Mouse (Mus musculus): ENCODE measurements around the gene Usp21. TPM values are rescaled to one million over a fixed set of nuclear protein-coding genes. Genes with fewer than 3 reads are reported as not detected.

Usp21 gene
- polyA plus RNA-seq, 1 experiment from 2014 or later: 105 TPM

DNA sequence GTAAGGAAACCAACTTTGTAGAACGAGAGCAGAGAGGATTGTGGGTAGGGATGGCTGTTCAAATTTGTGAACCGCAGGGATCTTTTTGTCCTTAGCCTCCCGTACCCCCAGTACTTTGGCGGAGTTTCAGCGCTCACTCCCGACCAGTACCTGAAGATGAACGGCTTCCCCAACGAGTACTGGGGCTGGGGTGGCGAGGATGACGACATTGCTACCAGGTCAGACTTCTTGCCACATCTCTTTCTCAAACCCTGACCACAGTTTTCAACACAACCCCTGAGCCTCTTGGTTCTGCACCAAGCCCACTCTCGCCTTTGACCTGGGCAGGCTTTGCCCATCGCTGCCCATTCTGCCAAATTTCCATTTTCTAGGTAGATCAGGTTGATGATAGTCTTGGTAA is 13.6 kb downstream of the Usp21 start:
- ATAC-seq: no peak
- WGBS: 88% methylated on average over 12 of the region's 12 CpGs

GRCm38 (mm10) chr1:171272086-171272485 is 15.7 kb downstream of the Usp21 start:
- H3K4me2 ChIP-seq (ENCODE audit: low read length): no peak overlapping the region
- no peak overlapping the region for H3K9ac ChIP-seq (ENCODE audit: low read depth, low read length)
- H3K36me3 ChIP-seq (ENCODE audit: control insufficient read depth, insufficient read depth, low read length): peaks cover 31% of the 10 kb centered on the region
- H3K4me1 ChIP-seq (ENCODE audit: control insufficient read depth, insufficient read depth, low read length): peaks cover 17% of the 10 kb centered on the region
- no peaks in the 10 kb centered on the region for H3K9me3 ChIP-seq (replicated peaks; ENCODE audit: control insufficient read depth, low read length, poor library complexity, severe bottlenecking)
- H3K27ac ChIP-seq (ENCODE audit: low read length): no peak overlapping the region
- no peak for ATAC-seq
- no peaks in the 10 kb centered on the region for H3K27me3 ChIP-seq (ENCODE audit: control insufficient read depth, insufficient read depth, low read depth, low read length)
- WGBS: 96% methylated on average over 3 of the region's 3 CpGs
- no peak overlapping the region for H3K4me3 ChIP-seq (ENCODE audit: low read depth, low read length)

More for the DNA sequence above, 13.6 kb downstream of the Usp21 start:
- no peak overlapping the region for H3K4me3 ChIP-seq (ENCODE audit: low read depth, low read length)
- no peak overlapping the region for H3K9ac ChIP-seq (ENCODE audit: low read depth, low read length)
- H3K36me3 ChIP-seq (ENCODE audit: control insufficient read depth, insufficient read depth, low read length): peaks cover 33% of the 10 kb centered on the region
- H3K9me3 ChIP-seq (replicated peaks; ENCODE audit: control insufficient read depth, low read length, poor library complexity, severe bottlenecking): no peaks in the 10 kb centered on the region
- H3K4me1 ChIP-seq (ENCODE audit: control insufficient read depth, insufficient read depth, low read length): peaks cover 17% of the 10 kb centered on the region
- no peaks in the 10 kb centered on the region for H3K27me3 ChIP-seq (ENCODE audit: control insufficient read depth, insufficient read depth, low read depth, low read length)
- no peak overlapping the region for H3K4me2 ChIP-seq (ENCODE audit: low read length)
- H3K27ac ChIP-seq (ENCODE audit: low read length): no peak overlapping the region

- H3K9ac ChIP-seq (ENCODE audit: low read depth, low read length): no peak overlapping the region
- H3K36me3 ChIP-seq (ENCODE audit: control insufficient read depth, insufficient read depth, low read length): peaks cover 28% of the 10 kb centered on the region
- no peak for ATAC-seq
- H3K27me3 ChIP-seq (ENCODE audit: control insufficient read depth, insufficient read depth, low read depth, low read length): no peaks in the 10 kb centered on the region
- no peak overlapping the region for H3K27ac ChIP-seq (ENCODE audit: low read length)
- no peak overlapping the region for H3K4me3 ChIP-seq (ENCODE audit: low read depth, low read length)
- H3K4me2 ChIP-seq (ENCODE audit: low read length): peak overlapping the region; percentile 75
- H3K4me1 ChIP-seq (ENCODE audit: control insufficient read depth, insufficient read depth, low read length): peaks cover 17% of the 10 kb centered on the region
- H3K9me3 ChIP-seq (replicated peaks; ENCODE audit: control insufficient read depth, low read length, poor library complexity, severe bottlenecking): no peaks in the 10 kb centered on the region
- 72% methylated on average over 10 of the region's 10 CpGs for WGBS
Measured at GRCm38 (mm10) chr1:171271622-171272021, 16.2 kb downstream of the Usp21 start.

GRCm38 (mm10) chr1:171271196-171271595 is 16.6 kb downstream of the Usp21 start:
- H3K27ac ChIP-seq (ENCODE audit: low read length): no peak overlapping the region
- H3K4me1 ChIP-seq (ENCODE audit: control insufficient read depth, insufficient read depth, low read length): peaks cover 17% of the 10 kb centered on the region
- no peaks in the 10 kb centered on the region for H3K27me3 ChIP-seq (ENCODE audit: control insufficient read depth, insufficient read depth, low read depth, low read length)
- no peaks in the 10 kb centered on the region for H3K9me3 ChIP-seq (replicated peaks; ENCODE audit: control insufficient read depth, low read length, poor library complexity, severe bottlenecking)
- H3K4me2 ChIP-seq (ENCODE audit: low read length): peak overlapping the region; percentile 75
- peak overlapping the region; percentile 83 for H3K4me3 ChIP-seq (ENCODE audit: low read depth, low read length)
- H3K36me3 ChIP-seq (ENCODE audit: control insufficient read depth, insufficient read depth, low read length): peaks cover 26% of the 10 kb centered on the region
- 53% methylated on average over 9 of the region's 9 CpGs for WGBS
- no peak for ATAC-seq
- peak overlapping the region; percentile 82 for H3K9ac ChIP-seq (ENCODE audit: low read depth, low read length)

- H3K4me2 ChIP-seq (ENCODE audit: low read length): peak overlapping the region; percentile 75
- WGBS: 1% methylated on average over 18 of the region's 19 CpGs
- H3K9ac ChIP-seq (ENCODE audit: low read depth, low read length): peak overlapping the region; percentile 82
Measured at GRCm38 (mm10) chr1:171270573-171270900, 17.3 kb downstream of the Usp21 start.

DNA sequence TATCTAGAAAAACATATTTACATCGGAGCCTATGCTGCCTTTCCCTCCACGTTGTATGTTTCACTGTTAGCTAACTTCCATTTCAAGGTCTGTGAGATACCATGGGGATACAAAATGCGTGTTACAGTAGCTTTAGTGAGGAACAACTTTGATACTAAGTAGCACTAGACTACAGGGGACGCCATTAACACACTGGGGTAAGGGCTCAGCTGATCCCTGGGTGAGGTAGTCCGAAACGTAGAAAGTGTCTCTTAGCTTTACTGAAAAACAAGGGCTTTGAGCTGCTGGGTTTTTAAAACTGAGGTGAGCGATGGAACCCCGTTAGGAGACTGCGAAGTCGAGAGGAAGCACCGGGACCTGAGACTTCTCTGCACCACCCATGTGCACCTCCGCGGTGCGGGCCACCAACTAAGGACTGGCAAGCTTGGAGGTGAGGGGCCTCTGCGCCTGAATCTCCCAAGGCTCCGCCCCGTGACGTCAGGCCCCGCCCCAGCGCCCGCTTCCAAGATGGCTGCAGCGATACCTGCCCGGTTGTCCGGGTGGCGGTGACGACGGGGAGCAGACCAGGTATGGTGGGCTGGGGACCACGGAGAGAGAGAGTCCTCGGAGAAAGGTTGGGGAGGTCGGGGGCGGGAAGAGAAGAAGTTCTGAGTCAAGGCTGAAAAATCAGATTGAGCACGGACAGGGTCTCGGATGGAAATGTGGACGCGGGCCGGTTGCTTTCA is 17.8 kb downstream of the Usp21 start, which contains the start of gene B4galt3:
TSS of gene B4galt3 (plus strand) at position 481 of the 725 bp plus-strand sequence.
- H3K27me3 ChIP-seq (ENCODE audit: control insufficient read depth, insufficient read depth, low read depth, low read length): no peaks in the 10 kb centered on the region
- peak within 1 kb of the TSS; percentile 70 for H3K27ac ChIP-seq (ENCODE audit: low read length)
- ATAC-seq: peak; percentile 95
- H3K4me3 ChIP-seq (ENCODE audit: low read depth, low read length): peak within 1 kb of the TSS; percentile 83
- peaks cover 19% of the 10 kb centered on the region for H3K36me3 ChIP-seq (ENCODE audit: control insufficient read depth, insufficient read depth, low read length)
- H3K4me2 ChIP-seq (ENCODE audit: low read length): peak within 1 kb of the TSS; percentile 75
- peaks cover 17% of the 10 kb centered on the region for H3K4me1 ChIP-seq (ENCODE audit: control insufficient read depth, insufficient read depth, low read length)
- 4% methylated on average over 36 of the region's 36 CpGs for WGBS
- no peaks in the 10 kb centered on the region for H3K9me3 ChIP-seq (replicated peaks; ENCODE audit: control insufficient read depth, low read length, poor library complexity, severe bottlenecking)
- H3K9ac ChIP-seq (ENCODE audit: low read depth, low read length): peak within 1 kb of the TSS; percentile 82

More at GRCm38 (mm10) chr1:171270573-171270900, 17.3 kb downstream of the Usp21 start:
- Histone ChIP-seq H3K27ac (ENCODE audit: low read length) (peak overlapping the region; percentile 70; the same call in 1 of the 2 replicates), H3K27me3 (ENCODE audit: control insufficient read depth, insufficient read depth, low read depth, low read length) (no peaks in the 10 kb centered on the region), H3K4me3 (ENCODE audit: low read depth, low read length) (peak overlapping the region; percentile 83), H3K36me3 (ENCODE audit: control insufficient read depth, insufficient read depth, low read length) (peaks cover 21% of the 10 kb centered on the region), H3K9me3 (replicated peaks; ENCODE audit: control insufficient read depth, low read length, poor library complexity, severe bottlenecking) (no peaks in the 10 kb centered on the region), H3K4me1 (ENCODE audit: control insufficient read depth, insufficient read depth, low read length) (peaks cover 17% of the 10 kb centered on the region)
- ATAC-seq: peak; percentile 78

- Histone ChIP-seq H3K9ac (ENCODE audit: low read depth, low read length) (no peak overlapping the region), H3K4me2 (ENCODE audit: low read length) (no peak overlapping the region), H3K9me3 (replicated peaks; ENCODE audit: control insufficient read depth, low read length, poor library complexity, severe bottlenecking) (no peaks in the 10 kb centered on the region), H3K27me3 (ENCODE audit: control insufficient read depth, insufficient read depth, low read depth, low read length) (no peaks in the 10 kb centered on the region), H3K36me3 (ENCODE audit: control insufficient read depth, insufficient read depth, low read length) (peaks cover 8% of the 10 kb centered on the region), H3K4me1 (ENCODE audit: control insufficient read depth, insufficient read depth, low read length) (peaks cover 20% of the 10 kb centered on the region), H3K27ac (ENCODE audit: low read length) (no peak overlapping the region), H3K4me3 (ENCODE audit: low read depth, low read length) (no peak overlapping the region)
- ATAC-seq: no peak
- WGBS: 61% methylated on average over 1 of the region's 1 CpGs
Measured at GRCm38 (mm10) chr1:171268341-171268740, 19.4 kb downstream of the Usp21 start.

DNA sequence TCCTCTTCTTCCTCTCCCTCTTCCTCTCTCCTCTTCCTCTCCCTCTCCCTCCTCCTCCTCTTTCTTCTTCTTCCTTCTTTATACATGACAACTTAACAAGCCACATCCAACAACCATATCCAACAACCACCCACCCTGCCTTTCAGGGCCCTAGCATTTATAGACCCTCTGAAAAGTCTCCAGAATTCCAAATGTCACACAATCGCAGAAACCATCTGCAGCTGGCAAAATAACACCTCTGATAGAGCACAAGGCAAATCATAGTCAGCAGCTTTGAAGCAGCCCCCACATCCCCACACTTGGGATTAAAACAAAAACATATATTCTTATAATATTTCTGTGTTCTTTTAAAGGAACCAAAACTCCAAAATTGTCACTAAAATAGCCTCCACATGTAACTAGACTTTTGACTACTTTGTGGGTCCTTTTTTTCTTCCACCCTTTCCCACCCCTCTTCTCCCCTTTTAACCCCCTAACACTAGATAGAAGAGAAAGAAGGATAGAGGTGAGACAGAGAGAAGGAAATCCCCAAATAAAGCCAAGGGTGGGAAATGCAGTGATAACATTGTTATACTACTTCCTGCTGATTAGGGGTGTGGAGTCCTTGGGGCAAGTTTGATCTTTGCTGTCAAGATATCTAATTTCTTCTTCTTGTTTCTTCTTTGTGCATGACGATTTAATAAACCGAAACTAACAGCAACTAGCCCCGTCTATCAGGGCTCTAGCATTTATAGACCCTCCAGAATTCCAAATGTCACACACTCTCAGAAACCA is 21.6 kb downstream of the Usp21 start:
- Histone ChIP-seq H3K27ac (ENCODE audit: low read length) (no peak overlapping the region), H3K4me1 (ENCODE audit: control insufficient read depth, insufficient read depth, low read length) (peaks cover 21% of the 10 kb centered on the region), H3K4me2 (ENCODE audit: low read length) (no peak overlapping the region), H3K4me3 (ENCODE audit: low read depth, low read length) (no peak overlapping the region), H3K27me3 (ENCODE audit: control insufficient read depth, insufficient read depth, low read depth, low read length) (no peaks in the 10 kb centered on the region), H3K9ac (ENCODE audit: low read depth, low read length) (no peak overlapping the region), H3K36me3 (ENCODE audit: control insufficient read depth, insufficient read depth, low read length) (no peaks in the 10 kb centered on the region), H3K9me3 (replicated peaks; ENCODE audit: control insufficient read depth, low read length, poor library complexity, severe bottlenecking) (no peaks in the 10 kb centered on the region)
- WGBS: 85% methylated on average over 4 of the region's 4 CpGs
- no peak for ATAC-seq

Measured in midbrain, embryonic 16.5 days (tissue).